Mouse (Mus musculus): ENCODE results near the gene Vamp4.

DNA sequence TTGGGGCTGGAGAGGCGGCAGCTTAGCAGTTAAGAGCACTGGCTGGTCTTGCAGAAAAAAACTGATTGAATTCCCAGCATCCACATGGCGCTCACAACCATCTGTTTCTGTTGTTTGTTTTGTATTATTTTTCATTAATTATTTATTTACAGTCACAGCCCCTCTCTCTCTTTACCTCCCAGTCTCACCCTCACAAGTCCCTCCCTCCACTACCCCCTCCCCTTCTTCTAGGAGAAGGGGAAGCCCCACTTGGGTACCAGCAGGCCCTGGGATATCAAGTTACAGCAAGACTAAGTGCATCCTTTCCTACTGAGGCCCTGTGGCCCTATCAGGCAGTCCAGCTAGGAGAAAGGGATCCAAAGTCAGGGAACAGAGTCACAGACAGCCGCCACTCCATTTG, 3.0 kb upstream of the Vamp4 start:
- TF ChIP-seq CTCF (IDR thresholded peaks at IDR 0.05; ENCODE audit: borderline replicate concordance, extremely low read depth, insufficient read depth, insufficient read length) (no peak), POLR2A (IDR thresholded peaks at IDR 0.05; ENCODE audit: borderline replicate concordance, extremely low read depth, insufficient read depth, insufficient read length, poor library complexity, severe bottlenecking) (no peak)

Data from brain, embryonic 14.5 days (tissue).